Mouse (Mus musculus): ENCODE measurements around the gene Prkab1.

Gene Prkab1

DNA sequence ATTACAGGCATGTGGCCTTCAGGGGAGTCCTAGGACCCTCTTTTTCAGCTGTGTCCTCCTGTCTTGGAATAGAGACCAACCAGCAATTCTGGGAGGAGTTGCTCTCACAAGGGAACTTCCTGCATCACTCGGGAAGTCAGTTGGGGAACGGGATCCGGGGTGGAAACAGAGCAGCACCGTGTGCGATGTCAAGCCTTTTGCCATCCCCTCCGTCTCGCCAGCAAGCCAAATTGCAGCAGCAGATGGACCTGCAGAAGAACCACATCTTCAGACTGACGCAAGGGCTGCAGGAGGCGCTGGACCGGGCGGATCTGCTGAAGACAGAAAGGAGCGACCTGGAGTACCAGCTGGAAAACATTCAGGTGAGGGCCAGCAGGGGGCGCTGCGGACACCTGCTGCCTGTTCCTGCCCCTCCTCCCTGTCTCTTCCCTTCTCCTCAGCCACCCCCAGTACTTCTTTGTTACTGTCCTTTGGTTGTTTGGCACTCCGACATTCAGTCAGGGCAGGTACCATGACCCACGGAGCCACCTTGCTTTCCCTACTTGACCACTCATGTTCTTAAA is 45.1 kb downstream of the Prkab1 start:
- DNase-seq (ENCODE audit: low spot score), result no peak

DNA sequence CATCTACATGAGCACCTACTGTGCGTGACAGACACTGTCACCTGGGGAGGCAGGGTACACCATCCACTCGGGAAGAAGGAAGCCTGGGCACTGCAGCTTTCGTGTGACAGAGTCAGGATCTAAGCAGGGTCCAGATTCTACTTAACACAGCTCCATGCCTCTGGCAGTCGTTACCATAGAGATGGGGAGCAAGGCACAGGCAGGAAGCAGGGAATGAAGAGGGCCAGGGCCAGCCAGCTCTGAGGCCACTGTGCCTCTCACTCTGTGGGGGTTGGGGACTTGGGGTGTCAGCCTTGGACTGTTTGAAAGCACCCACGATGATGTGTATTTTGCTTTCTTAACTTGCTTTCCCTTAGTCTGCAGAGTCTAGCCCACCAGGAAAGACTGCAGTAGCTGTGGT is 46.1 kb downstream of the Prkab1 start:
- DNase-seq (ENCODE audit: low spot score), result no peak

DNA sequence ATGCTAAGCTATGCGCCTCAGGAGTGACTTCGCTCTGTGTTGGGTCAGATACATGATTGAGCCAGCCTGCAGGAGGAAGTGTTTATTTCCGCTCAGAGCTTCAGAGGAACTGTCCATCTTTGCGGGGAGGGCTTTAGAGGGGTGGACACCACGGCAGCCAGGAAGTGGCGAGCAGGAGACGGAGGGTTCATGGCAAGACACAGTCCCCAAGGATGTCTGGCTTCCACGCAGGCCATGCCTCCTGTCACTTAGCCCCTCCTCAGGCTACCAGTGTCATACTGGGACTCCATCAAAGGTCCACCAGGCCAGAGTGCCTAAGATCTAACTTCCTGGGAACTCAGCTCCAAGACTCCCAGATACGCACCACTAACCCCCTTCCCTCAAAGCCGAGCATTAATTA is 46.6 kb downstream of the Prkab1 start:
- DNase-seq (ENCODE audit: low spot score), result peak; percentile 65

DNA sequence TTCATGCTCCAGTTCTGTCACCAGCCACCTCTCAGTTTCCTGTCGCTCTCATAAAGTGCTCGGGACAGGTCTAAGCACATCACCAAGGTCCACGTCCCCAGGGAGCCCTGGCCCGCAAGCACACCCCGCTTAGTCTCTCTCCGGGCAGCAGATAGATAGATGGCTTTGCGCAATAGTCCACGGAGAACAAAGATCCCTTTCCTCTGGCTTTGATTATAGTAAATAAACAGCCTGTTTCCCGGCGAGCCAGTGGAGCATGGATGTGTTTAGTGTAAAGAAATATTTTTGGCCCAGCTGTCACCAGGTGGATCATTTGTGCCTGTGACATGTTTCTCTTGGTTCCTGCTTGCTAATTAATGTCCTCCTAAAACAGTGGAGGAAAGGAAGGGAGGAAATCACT is 47.0 kb downstream of the Prkab1 start:
- peak; percentile 27 for DNase-seq (ENCODE audit: low spot score)

DNA sequence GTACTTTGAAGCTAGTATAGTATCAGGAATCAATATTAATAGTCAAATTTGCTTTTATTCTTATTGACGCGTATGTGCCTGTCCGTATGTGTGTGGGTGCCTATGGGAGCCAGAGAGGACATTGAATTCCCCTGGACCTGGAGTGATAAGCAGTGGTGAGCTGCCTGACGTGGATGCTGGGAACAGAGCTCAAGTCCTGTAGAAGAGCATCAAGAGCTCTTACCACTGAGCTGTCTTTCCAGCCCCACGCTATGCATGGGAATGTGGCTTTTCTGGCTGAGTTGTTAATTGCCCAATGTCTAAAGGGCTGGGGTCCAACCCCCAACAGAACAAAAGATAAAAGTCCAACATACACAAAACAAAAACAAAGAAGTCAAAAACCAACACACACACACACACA is 47.9 kb downstream of the Prkab1 start:
- no peak for DNase-seq (ENCODE audit: low spot score)

DNA sequence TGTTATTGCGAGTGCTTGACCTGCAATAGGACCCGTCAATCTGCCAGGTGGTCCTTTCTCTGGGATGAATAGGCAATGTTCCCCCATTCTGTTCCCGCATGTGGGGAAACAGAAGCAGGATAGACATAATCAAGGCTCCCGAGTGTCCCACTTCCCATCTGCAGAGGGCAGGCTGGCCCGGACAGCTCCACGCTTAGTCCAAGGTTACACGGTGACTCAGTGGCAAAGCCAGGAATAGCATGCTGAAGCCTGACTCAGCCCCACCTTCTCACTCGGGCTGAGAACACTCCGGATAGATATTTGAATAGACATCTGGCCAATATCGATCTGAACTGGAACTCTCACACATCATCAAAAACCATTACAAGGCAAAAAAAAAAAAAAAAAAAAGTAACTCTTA is 48.6 kb downstream of the Prkab1 start:
- DNase-seq (ENCODE audit: low spot score), result no peak

DNA sequence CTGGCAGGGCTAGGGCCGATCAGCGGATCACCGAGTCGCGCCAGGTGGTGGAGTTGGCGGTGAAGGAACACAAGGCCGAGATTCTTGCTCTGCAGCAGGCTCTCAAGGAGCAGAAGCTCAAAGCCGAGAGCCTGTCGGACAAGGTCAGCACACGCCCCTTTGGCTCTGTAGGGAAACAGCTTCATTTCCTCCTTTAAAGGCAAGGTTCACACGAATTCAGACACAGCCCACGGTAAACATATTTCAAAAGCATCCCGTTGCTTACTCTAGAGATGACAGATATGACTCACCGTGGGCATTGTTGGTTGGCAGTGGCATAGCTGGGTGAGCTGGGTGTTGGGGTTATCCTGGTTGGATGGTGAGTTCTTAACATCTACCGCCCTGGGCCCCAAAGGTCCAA is 53.1 kb downstream of the Prkab1 start:
- peak; percentile 43 for DNase-seq (ENCODE audit: low spot score)
